Mouse (Mus musculus): ENCODE data around the gene Gm37419. TPM values are rescaled to one million over a fixed set of nuclear protein-coding genes. Genes with fewer than 3 reads are reported as not detected.

Gm37419 gene
- not detected in 2 replicates for polyA plus RNA-seq (2012; rRNA removed)

DNA sequence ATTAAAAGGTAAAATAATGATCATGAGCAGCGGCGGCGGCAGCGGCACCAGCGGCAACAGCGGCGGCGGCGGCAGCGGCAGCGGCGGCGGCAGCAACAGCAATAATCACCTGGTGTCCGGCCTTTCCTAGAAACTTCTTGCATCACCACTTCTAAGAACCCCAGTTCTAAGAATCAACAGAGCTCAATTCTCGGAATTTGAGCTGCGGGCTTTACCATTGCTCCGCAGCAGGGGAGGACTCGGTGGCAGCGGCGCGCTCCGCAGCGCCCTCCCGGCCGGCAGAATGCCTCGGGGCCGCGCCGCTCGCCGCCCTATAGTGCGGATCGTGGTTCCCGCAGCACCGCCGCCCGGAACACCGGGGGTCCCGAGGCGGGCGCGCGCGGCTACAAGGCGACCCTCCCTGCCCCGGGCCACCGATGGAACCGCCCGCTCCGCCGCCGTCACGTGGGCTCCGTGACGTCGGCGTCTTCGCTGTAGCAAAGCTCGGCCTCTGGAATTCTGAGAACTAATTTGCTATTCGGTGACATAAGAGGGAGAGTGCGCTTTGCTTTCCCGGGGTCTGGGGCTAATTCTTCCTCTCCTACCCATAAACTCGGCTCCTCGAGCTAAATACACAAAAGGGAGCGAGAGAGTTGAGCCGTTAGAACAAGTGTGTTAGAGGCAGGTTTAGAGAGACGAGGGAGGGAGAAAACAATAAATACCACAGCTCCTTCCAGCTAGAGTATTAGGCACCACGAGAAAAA, at the start of gene Gm37419, which contains the start of gene Bcl6:
Gm37419 (plus strand) TSS at position 17 of the 743 bp plus-strand sequence.
Bcl6 (minus strand) TSS at position 387 of the 743 bp plus-strand sequence.
- peak; percentile 97 for DNase-seq (ENCODE audit: low read depth)
- no peak for TF ChIP-seq CTCF (IDR thresholded peaks at IDR 0.05; ENCODE audit: borderline replicate concordance, extremely low read depth, insufficient read depth, insufficient read length)
- TF ChIP-seq POLR2A (IDR thresholded peaks at IDR 0.05; ENCODE audit: borderline replicate concordance, extremely low read depth, insufficient read depth, insufficient read length, poor library complexity, severe bottlenecking), result peak; percentile 35; the same call in 1 of the 2 replicates

DNA sequence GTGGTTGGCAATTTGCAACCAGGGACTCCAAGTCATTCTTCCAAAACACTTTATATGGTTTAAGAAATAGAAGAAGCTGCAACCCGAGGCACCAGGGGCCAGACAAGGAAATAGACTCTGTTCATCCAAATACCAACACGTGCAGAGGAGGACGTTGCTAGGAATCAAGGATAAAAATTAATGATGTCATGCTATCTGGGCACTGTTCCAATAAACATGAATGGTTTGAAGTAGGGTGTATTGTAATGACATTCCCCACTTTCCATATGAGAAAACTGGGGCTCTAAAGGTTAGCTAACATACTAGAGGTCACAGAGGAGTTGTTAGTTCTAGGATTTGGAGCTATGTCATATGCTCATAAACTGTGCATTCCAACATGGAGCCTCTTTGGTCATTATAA, 43.5 kb upstream of the Gm37419 start:
- TF ChIP-seq CTCF (IDR thresholded peaks at IDR 0.05; ENCODE audit: borderline replicate concordance, extremely low read depth, insufficient read depth, insufficient read length), result no peak

DNA sequence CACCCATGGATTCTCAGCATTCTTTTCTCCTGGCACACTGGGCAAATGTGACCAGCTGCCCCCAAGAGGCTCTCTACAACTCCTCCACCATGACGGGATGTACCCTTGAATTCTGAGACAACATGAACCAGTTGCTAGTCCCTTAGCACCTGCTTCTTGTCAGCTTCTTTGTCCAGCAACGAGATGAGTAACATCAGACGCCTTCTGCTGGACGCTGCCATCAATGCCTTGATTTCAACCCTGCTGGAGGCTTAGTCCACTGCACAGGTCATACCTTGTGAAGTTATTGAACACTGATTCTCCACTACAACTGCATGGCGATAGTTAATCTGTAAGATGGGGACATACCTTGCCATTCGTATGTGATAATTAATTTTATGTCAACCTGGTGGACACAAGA, 40.6 kb upstream of the Gm37419 start:
- TF ChIP-seq CTCF (IDR thresholded peaks at IDR 0.05; ENCODE audit: borderline replicate concordance, extremely low read depth, insufficient read depth, insufficient read length) (no peak), POLR2A (IDR thresholded peaks at IDR 0.05; ENCODE audit: borderline replicate concordance, extremely low read depth, insufficient read depth, insufficient read length, poor library complexity, severe bottlenecking) (no peak)
- no peak for DNase-seq (ENCODE audit: low read depth)

More for the DNA sequence above, 43.5 kb upstream of the Gm37419 start:
- peak; percentile 52 for DNase-seq (ENCODE audit: low read depth)

DNA sequence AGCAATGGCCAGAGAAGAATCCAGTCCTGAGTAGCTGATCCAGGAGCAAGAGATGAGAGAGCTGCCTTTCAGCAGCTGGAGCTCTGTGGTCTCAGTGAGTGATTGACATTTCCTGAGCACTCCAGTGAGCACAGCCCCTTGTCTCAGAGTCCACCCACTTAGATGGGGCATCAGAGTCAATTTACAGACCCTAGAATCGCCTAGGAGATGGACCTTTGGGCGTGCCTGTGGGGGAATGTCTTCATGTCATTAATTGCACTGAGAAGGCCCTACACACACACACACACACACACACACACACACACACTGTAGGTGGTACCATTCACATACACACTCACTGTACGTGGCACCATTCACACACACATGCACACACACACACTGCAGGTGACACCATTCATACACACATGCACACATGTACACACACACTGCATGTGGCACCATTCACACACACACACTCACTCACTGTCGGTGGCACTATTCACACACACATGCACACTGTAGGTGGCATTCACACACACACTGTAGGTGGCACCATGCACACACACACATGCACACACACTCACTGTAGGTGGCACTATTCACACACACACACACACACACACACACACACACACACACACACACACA, 36.1 kb upstream of the Gm37419 start:
- TF ChIP-seq CTCF (IDR thresholded peaks at IDR 0.05; ENCODE audit: borderline replicate concordance, extremely low read depth, insufficient read depth, insufficient read length) (no peak), POLR2A (IDR thresholded peaks at IDR 0.05; ENCODE audit: borderline replicate concordance, extremely low read depth, insufficient read depth, insufficient read length, poor library complexity, severe bottlenecking) (no peak)
- DNase-seq (ENCODE audit: low read depth), result no peak

DNA sequence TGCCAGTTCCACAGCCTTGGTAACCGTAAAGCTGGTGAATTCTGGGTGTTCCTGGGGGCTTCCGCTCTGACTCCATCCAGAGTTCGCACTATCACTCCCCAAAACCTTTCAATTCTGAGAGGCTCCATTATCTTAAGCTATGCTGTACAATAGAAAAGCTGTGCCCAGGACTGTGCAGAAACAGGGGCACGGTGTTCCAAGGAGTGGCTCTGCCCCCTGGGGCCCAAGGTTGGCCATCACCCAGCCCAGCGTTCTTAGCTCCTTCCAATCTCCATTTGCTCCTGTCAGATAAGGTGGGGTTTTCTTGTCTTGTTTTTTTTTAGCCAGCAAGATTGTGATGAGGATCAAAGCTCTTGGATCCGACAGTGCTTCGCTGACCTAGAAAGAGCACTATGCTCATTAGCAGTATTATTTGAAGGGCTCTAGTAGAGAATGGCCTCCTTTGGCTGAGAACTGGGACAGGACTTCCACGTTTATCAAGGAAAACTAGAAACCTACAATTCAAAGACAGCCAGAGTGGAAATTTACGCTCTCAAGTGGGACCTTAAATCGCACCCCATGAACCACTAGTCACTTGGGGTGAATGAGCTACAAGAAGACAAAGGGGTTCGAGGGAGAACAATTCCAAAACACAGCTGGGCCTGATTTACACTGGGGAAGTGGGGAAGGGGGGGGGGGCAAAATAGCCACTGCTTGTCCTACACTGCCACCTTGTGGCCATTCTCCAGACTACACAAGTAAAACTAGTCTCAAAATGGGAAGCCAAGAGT, 34.9 kb upstream of the Gm37419 start:
- DNase-seq (ENCODE audit: low read depth), result peak; percentile 79
- TF ChIP-seq POLR2A (IDR thresholded peaks at IDR 0.05; ENCODE audit: borderline replicate concordance, extremely low read depth, insufficient read depth, insufficient read length, poor library complexity, severe bottlenecking), result no peak
- TF ChIP-seq CTCF (IDR thresholded peaks at IDR 0.05; ENCODE audit: borderline replicate concordance, extremely low read depth, insufficient read depth, insufficient read length), result peak; percentile 69; the same call in 1 of the 2 replicates

DNA sequence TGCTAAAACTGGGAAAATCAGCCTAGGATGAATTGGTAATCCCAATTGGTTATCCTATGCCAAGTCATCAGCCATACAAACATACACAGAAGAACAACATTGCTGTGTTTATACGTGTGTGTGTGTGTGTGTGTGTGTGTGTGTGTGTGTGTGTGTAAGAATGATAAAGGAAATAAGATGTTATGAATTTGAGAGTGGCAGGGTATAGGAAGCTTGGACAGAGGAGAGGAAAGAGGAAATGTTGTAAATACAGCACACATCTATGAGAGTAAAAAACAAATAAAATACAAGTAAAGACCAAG, 34.4 kb upstream of the Gm37419 start:
- no peak for DNase-seq (ENCODE audit: low read depth)
- TF ChIP-seq POLR2A (IDR thresholded peaks at IDR 0.05; ENCODE audit: borderline replicate concordance, extremely low read depth, insufficient read depth, insufficient read length, poor library complexity, severe bottlenecking) (no peak), CTCF (IDR thresholded peaks at IDR 0.05; ENCODE audit: borderline replicate concordance, extremely low read depth, insufficient read depth, insufficient read length) (no peak)

GRCm38 (mm10) chr16:23958938-23959337, 29.3 kb upstream of the Gm37419 start:
- TF ChIP-seq CTCF (IDR thresholded peaks at IDR 0.05; ENCODE audit: borderline replicate concordance, extremely low read depth, insufficient read depth, insufficient read length) (no peak), POLR2A (IDR thresholded peaks at IDR 0.05; ENCODE audit: borderline replicate concordance, extremely low read depth, insufficient read depth, insufficient read length, poor library complexity, severe bottlenecking) (no peak)
- DNase-seq (ENCODE audit: low read depth), result no peak

DNA sequence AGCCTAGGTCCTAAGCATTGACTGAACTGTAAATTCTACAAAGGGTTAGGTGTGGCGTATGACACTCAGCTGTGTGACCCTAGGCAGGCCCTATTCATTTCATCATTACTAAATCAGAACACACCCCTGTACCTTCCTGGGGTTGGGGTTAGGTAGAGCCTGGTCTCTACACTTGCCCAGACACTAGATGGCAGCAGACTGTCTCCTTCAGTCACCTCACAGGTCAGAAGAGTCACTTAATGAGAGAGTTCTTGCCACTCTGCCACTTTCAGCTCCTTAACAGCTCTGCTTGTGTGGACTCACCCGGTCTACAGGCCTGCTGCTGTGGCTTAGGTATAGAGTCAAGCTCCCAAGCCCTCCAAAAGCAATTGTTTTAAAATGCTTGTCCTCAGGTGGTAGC, 25.9 kb upstream of the Gm37419 start:
- no peak for TF ChIP-seq POLR2A (IDR thresholded peaks at IDR 0.05; ENCODE audit: borderline replicate concordance, extremely low read depth, insufficient read depth, insufficient read length, poor library complexity, severe bottlenecking)
- TF ChIP-seq CTCF (IDR thresholded peaks at IDR 0.05; ENCODE audit: borderline replicate concordance, extremely low read depth, insufficient read depth, insufficient read length), result no peak
- DNase-seq (ENCODE audit: low read depth), result no peak

GRCm38 (mm10) chr16:23963896-23964668, 24.2 kb upstream of the Gm37419 start:
- TF ChIP-seq POLR2A (IDR thresholded peaks at IDR 0.05; ENCODE audit: borderline replicate concordance, extremely low read depth, insufficient read depth, insufficient read length, poor library complexity, severe bottlenecking) (no peak), CTCF (IDR thresholded peaks at IDR 0.05; ENCODE audit: borderline replicate concordance, extremely low read depth, insufficient read depth, insufficient read length) (no peak)
- peak; percentile 68 for DNase-seq (ENCODE audit: low read depth)

- TF ChIP-seq CTCF (IDR thresholded peaks at IDR 0.05; ENCODE audit: borderline replicate concordance, extremely low read depth, insufficient read depth, insufficient read length) (no peak), POLR2A (IDR thresholded peaks at IDR 0.05; ENCODE audit: borderline replicate concordance, extremely low read depth, insufficient read depth, insufficient read length, poor library complexity, severe bottlenecking) (no peak)
- DNase-seq (ENCODE audit: low read depth), result peak; percentile 27
These were observed 23.4 kb upstream of the Gm37419 start for GRCm38 (mm10) chr16:23964706-23965367.

Data from brain, embryonic 14.5 days (tissue).